17 mouse cellular contexts compared by ENCODE assay signal in genomic region chr13:53003286-53003685, GRCm38 (mm10). TPM values are rescaled to one million over a fixed set of nuclear protein-coding genes. Genes with fewer than 3 reads are reported as not detected.
DNase-seq lines count a peak whose midpoint lies in the region; ATAC-seq and TF ChIP-seq lines count a peak whose summit lies in the region.
"Had no signal": no experiment of that assay in that cellular context is flagged by ENCODE, and none has a peak within 500 bp of the region (broad histone marks: within the 10 kb centered on the region; RNA-seq: fewer than 3 reads in every experiment).

No protein-coding gene starts in this region.

- H3K4me1 ChIP-seq in heart, embryonic 16.5 days (ENCODE audit: control insufficient read depth, insufficient read depth, low read length), result peaks cover 9% of the 10 kb centered on the region
- H3K4me1 ChIP-seq in kidney, embryonic 14.5 days (ENCODE audit: control insufficient read depth, insufficient read depth, low read length), result no peaks in the 10 kb centered on the region
- H3K4me1 ChIP-seq in cerebellum, adult 2 months (ENCODE audit: control insufficient read depth, insufficient read depth, low read length), result peaks cover 4% of the 10 kb centered on the region
- H3K4me1 ChIP-seq: forebrain, embryonic 10.5 days; midbrain, embryonic 12.5 days; neural tube, embryonic 13.5 days; stomach, embryonic 15.5 days had no signal

- no peak overlapping the region for H3K9ac ChIP-seq in heart, embryonic 16.5 days (ENCODE audit: low read length)
- no peak overlapping the region for H3K9ac ChIP-seq in kidney, embryonic 14.5 days (ENCODE audit: low read depth, low read length)
- H3K9ac ChIP-seq: embryonic facial prominence, embryonic 15.5 days; midbrain, embryonic 12.5 days; neural tube, embryonic 13.5 days; stomach, embryonic 15.5 days had no signal

- no peaks in the 10 kb centered on the region for H3K36me3 ChIP-seq in heart, embryonic 16.5 days (ENCODE audit: control insufficient read depth, insufficient read depth)
- no peaks in the 10 kb centered on the region for H3K36me3 ChIP-seq in kidney, embryonic 14.5 days (ENCODE audit: control insufficient read depth, insufficient read depth, low read length)
- H3K36me3 ChIP-seq: embryonic facial prominence, embryonic 15.5 days; forebrain, embryonic 10.5 days; midbrain, embryonic 12.5 days; neural tube, embryonic 13.5 days; stomach, embryonic 15.5 days had no signal

- whole genome bisulfite sequencing in heart, embryonic 16.5 days, result 40% methylated on average over 3 of the region's 3 CpGs
- WGBS in kidney, embryonic 14.5 days, result 59% methylated on average over 3 of the region's 3 CpGs
- WGBS in cerebellum, adult 2 months, result 62% methylated on average over 3 of the region's 3 CpGs

- DNase-seq in adrenal gland, adult 2 months, result peak; percentile 76
- DNase-seq in adrenal gland, postnatal 4 days (ENCODE audit: low spot score in 2 of 2), result no peak
- no peak for DNase-seq in heart, adult 9 months (ENCODE audit: low spot score in 2 of 2)
- peak; percentile 54 for DNase-seq in kidney, adult 9 months
- DNase-seq in skeletal muscle tissue, adult 2 months (ENCODE audit: low read depth, low spot score), result peak; percentile 42
- no peak for DNase-seq in cerebellum, adult 2 months
- DNase-seq: cerebellum, postnatal 10 days; lung, adult 18-20 months; thymus, postnatal 14 days had no signal

- no peak for TF ChIP-seq CTCF in cerebellum, adult 2 months (IDR thresholded peaks at IDR 0.05; ENCODE audit: borderline replicate concordance, insufficient read depth, low read depth, low read length)

- no peak for ATAC-seq in heart, embryonic 16.5 days (replicated peaks; ENCODE audit: extremely low read depth, insufficient read depth, low FRiP score)
- ATAC-seq in kidney, embryonic 14.5 days (ENCODE audit: low FRiP score, low TSS enrichment), result no peak
- ATAC-seq: hindbrain, postnatal 0 days had no signal

- H3K9me3 ChIP-seq in heart, embryonic 16.5 days (replicated peaks; ENCODE audit: control insufficient read depth, low read length), result no peaks in the 10 kb centered on the region
- no peaks in the 10 kb centered on the region for H3K9me3 ChIP-seq in kidney, embryonic 14.5 days (ENCODE audit: control insufficient read depth, low read length)
- H3K9me3 ChIP-seq: embryonic facial prominence, embryonic 15.5 days; forebrain, embryonic 10.5 days; midbrain, embryonic 12.5 days; neural tube, embryonic 13.5 days; stomach, embryonic 15.5 days had no signal

- no peak overlapping the region for H3K4me2 ChIP-seq in heart, embryonic 16.5 days (ENCODE audit: low read depth, low read length)
- H3K4me2 ChIP-seq in kidney, embryonic 14.5 days (replicated peaks; ENCODE audit: low read depth, low read length), result no peak overlapping the region
- H3K4me2 ChIP-seq: embryonic facial prominence, embryonic 15.5 days; midbrain, embryonic 12.5 days; neural tube, embryonic 13.5 days; stomach, embryonic 15.5 days had no signal

- peak overlapping the region; percentile 10 for H3K27ac ChIP-seq in heart, embryonic 16.5 days (ENCODE audit: low read length)
- H3K27ac ChIP-seq in kidney, embryonic 14.5 days (ENCODE audit: low read depth, low read length), result no peak overlapping the region
- no peak overlapping the region for H3K27ac ChIP-seq in cerebellum, adult 2 months (ENCODE audit: insufficient read depth, low read length)
- H3K27ac ChIP-seq: embryonic facial prominence, embryonic 15.5 days; forebrain, embryonic 10.5 days; hindbrain, postnatal 0 days; midbrain, embryonic 12.5 days; neural tube, embryonic 13.5 days; stomach, embryonic 15.5 days had no signal

- no peak overlapping the region for H3K4me3 ChIP-seq in heart, embryonic 16.5 days (ENCODE audit: low read length)
- H3K4me3 ChIP-seq in kidney, embryonic 14.5 days (ENCODE audit: low read length), result no peak overlapping the region
- H3K4me3 ChIP-seq in cerebellum, adult 2 months (replicated peaks; ENCODE audit: insufficient read depth, low read depth, low read length), result no peak overlapping the region
- H3K4me3 ChIP-seq: embryonic facial prominence, embryonic 15.5 days; forebrain, embryonic 10.5 days; midbrain, embryonic 12.5 days; neural tube, embryonic 13.5 days; stomach, embryonic 15.5 days had no signal

- no peaks in the 10 kb centered on the region for H3K27me3 ChIP-seq in heart, embryonic 16.5 days (ENCODE audit: control insufficient read depth, insufficient read depth, low read length)
- H3K27me3 ChIP-seq in kidney, embryonic 14.5 days (ENCODE audit: control insufficient read depth, insufficient read depth, low read length), result no peaks in the 10 kb centered on the region
- H3K27me3 ChIP-seq in cerebellum, adult 2 months (ENCODE audit: control insufficient read depth, insufficient read depth, low read length), result no peaks in the 10 kb centered on the region
- H3K27me3 ChIP-seq: embryonic facial prominence, embryonic 15.5 days; midbrain, embryonic 12.5 days; neural tube, embryonic 13.5 days; stomach, embryonic 15.5 days had no signal

- no peak for TF ChIP-seq POLR2A in cerebellum, adult 2 months (IDR thresholded peaks at IDR 0.05; ENCODE audit: borderline replicate concordance, insufficient read depth, low read length)

RNA-seq across cellular contexts. Expression of gene Nfil3, which starts 22.4 kb away (rescaled TPM):
- 10 to 100 TPM; 19.6 to 85.0 TPM for total RNA-seq in adrenal gland, adult 2 months (2021)
- 7.6 TPM in 2 replicates for polyA plus RNA-seq in adrenal gland, adult 2 months (2012; rRNA removed)
- total RNA-seq in adrenal gland, postnatal 4 days (2021), result 10 to 100 TPM; 27.2 to 29.3 TPM
- polyA plus RNA-seq in heart, embryonic 16.5 days (2015; fragmentation: Nextera tagmentation; extraction: Ambion mirVana), result 39.7 and 40.7 TPM in 2 replicates
- 15.9 and 18.9 TPM in 2 replicates for polyA plus RNA-seq in kidney, embryonic 14.5 days (2014; fragmentation: Nextera tagmentation; extraction: Ambion mirVana)
- polyA plus RNA-seq in cerebellum, adult 2 months (2012; rRNA removed), result 9.5 and 9.6 TPM in 2 replicates

Comparison
In these comparisons a context has a peak if more than half of its experiments do, and no peak if none do; other contexts are left out.
1. DNase-seq: peak in adrenal gland, adult 2 months (single experiment), kidney, adult 9 months (single experiment) and skeletal muscle tissue, adult 2 months (single experiment); none in adrenal gland, postnatal 4 days (0 of 2), heart, adult 9 months (0 of 2) and cerebellum, adult 2 months (0 of 2).